19 mouse cellular contexts compared by ENCODE assay signal in the genomic region with DNA sequence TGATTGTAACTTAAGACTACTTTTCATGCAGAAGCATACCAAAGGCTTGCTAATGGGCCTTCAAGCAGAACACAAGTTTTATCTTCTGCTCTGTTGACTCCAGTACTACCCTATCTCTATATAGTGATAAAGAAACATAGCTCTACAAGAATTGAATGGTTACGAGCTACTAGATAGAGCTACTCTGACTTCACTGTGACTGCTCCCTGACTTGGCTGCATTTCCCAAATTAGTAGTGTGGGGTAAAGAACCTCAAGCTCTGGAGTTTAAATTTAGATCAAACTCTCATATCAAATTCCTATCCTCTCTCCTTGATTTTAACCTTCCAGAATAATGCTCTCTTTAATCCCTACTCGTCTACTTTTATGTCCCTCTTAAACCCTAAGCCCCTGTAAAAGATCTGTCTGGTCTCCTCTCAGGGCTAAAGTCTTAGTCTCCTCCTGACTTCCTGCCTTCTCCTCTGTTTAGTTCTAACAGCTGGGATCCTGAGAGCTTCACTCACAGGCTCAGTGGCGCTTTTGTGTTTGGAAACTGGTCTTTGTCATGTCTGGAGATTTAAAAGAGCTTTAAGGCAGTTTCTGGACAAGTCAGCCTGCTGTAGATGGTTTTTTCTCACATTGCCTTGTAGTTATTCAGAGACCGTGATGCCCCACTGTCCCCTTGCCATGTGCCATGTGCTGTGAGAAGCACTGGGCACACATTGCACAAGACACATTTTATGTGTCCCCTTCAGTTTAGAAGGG. TPM values are rescaled to one million over a fixed set of nuclear protein-coding genes. Genes with fewer than 3 reads are reported as not detected.
DNase-seq lines count a peak whose midpoint lies in the region; ATAC-seq and TF ChIP-seq lines count a peak whose summit lies in the region.
"Had no signal": no experiment of that assay in that cellular context is flagged by ENCODE, and none has a peak within 500 bp of the region (broad histone marks: within the 10 kb centered on the region; RNA-seq: fewer than 3 reads in every experiment).

No protein-coding gene starts in this region.

- peaks cover 3% of the 10 kb centered on the region; the same call in 1 of the 2 replicates for H3K9me3 ChIP-seq in heart, embryonic 10.5 days
- H3K9me3 ChIP-seq in lung, embryonic 15.5 days, result no peaks in the 10 kb centered on the region
- peaks cover 3% of the 10 kb centered on the region; the same call in 1 of the 2 replicates for H3K9me3 ChIP-seq in lung, postnatal 0 days (ENCODE audit: low read length)
- no peaks in the 10 kb centered on the region for H3K9me3 ChIP-seq in midbrain, postnatal 0 days (ENCODE audit: low read length)
- H3K9me3 ChIP-seq: liver, embryonic 15.5 days; neural tube, embryonic 15.5 days had no signal

- H3K4me1 ChIP-seq in heart, embryonic 10.5 days, result peaks cover 12% of the 10 kb centered on the region
- H3K4me1 ChIP-seq in lung, embryonic 15.5 days, result no peaks in the 10 kb centered on the region
- no peaks in the 10 kb centered on the region; the same call in 1 of the 2 replicates for H3K4me1 ChIP-seq in lung, adult 2 months (ENCODE audit: control insufficient read depth, insufficient read depth, low read length)
- no peaks in the 10 kb centered on the region for H3K4me1 ChIP-seq in lung, postnatal 0 days (ENCODE audit: insufficient read depth, low read depth, low read length)
- H3K4me1 ChIP-seq in midbrain, postnatal 0 days (ENCODE audit: insufficient read depth, low read length), result no peaks in the 10 kb centered on the region
- H3K4me1 ChIP-seq: forebrain, embryonic 12.5 days; hindbrain, embryonic 10.5 days; liver, embryonic 15.5 days; neural tube, embryonic 15.5 days had no signal

- no peak for DNase-seq in heart, embryonic 10.5 days (ENCODE audit: low spot score)
- DNase-seq in heart, postnatal 25 days (ENCODE audit: low spot score), result no peak
- no peak for DNase-seq in lung, adult 2 months
- peak; percentile 77 for DNase-seq in lung, postnatal 0 days (ENCODE audit: low spot score)
- DNase-seq in left cerebral cortex, postnatal 36 days (ENCODE audit: low spot score in 2 of 2), result no peak
- DNase-seq in midbrain, postnatal 0 days (ENCODE audit: low spot score), result no peak
- DNase-seq: cerebellum, adult 2 months; gastrocnemius, postnatal 14 days; kidney, adult 18-20 months; kidney, postnatal 10 days; layer of hippocampus, postnatal 36 days; midbrain, embryonic 14.5 days had no signal

- WGBS in heart, embryonic 10.5 days, result 39% methylated on average over 4 of the region's 4 CpGs
- WGBS in lung, embryonic 15.5 days, result 40% methylated on average over 4 of the region's 4 CpGs
- WGBS in lung, adult 2 months, result 69% methylated on average over 4 of the region's 4 CpGs
- 41% methylated on average over 4 of the region's 4 CpGs for WGBS in lung, postnatal 0 days
- 49% methylated on average over 4 of the region's 4 CpGs for WGBS in midbrain, postnatal 0 days

- no peak overlapping the region for H3K9ac ChIP-seq in lung, embryonic 15.5 days
- H3K9ac ChIP-seq in lung, postnatal 0 days (replicated peaks; ENCODE audit: low read depth), result no peak overlapping the region
- H3K9ac ChIP-seq in midbrain, postnatal 0 days (replicated peaks; ENCODE audit: low read length, poor library complexity, severe bottlenecking), result no peak overlapping the region
- H3K9ac ChIP-seq: forebrain, embryonic 12.5 days; liver, embryonic 15.5 days; neural tube, embryonic 15.5 days had no signal

- no peak for TF ChIP-seq CTCF in lung, adult 2 months (IDR thresholded peaks at IDR 0.05; ENCODE audit: insufficient read depth, low read length)
- no peak for TF ChIP-seq CTCF in lung, postnatal 0 days (IDR thresholded peaks at IDR 0.05)
- TF ChIP-seq CTCF in midbrain, postnatal 0 days (IDR thresholded peaks at IDR 0.05), result no peak

- no peaks in the 10 kb centered on the region for H3K36me3 ChIP-seq in heart, embryonic 10.5 days
- no peaks in the 10 kb centered on the region for H3K36me3 ChIP-seq in lung, embryonic 15.5 days
- no peaks in the 10 kb centered on the region for H3K36me3 ChIP-seq in lung, postnatal 0 days (ENCODE audit: insufficient read depth, low read length)
- no peaks in the 10 kb centered on the region for H3K36me3 ChIP-seq in midbrain, postnatal 0 days (ENCODE audit: insufficient read depth, low read length)
- H3K36me3 ChIP-seq: forebrain, embryonic 12.5 days; hindbrain, embryonic 10.5 days; liver, embryonic 15.5 days; neural tube, embryonic 15.5 days had no signal

- intact Hi-C loops in heart, postnatal 25 days (cut with DNase I), result no loop called here
- intact Hi-C loops in left cerebral cortex, postnatal 36 days (cut with DNase I), result no loop called here

- H3K27ac ChIP-seq in heart, embryonic 10.5 days, result peak overlapping the region; percentile 63; the same call in 1 of the 2 replicates
- H3K27ac ChIP-seq in lung, embryonic 15.5 days, result peak overlapping the region; percentile 69
- peak overlapping the region; percentile 52; the same call in 1 of the 2 replicates for H3K27ac ChIP-seq in lung, postnatal 0 days (ENCODE audit: low read length)
- no peak overlapping the region for H3K27ac ChIP-seq in midbrain, postnatal 0 days (ENCODE audit: low read depth, low read length)
- H3K27ac ChIP-seq: forebrain, embryonic 12.5 days; hindbrain, embryonic 10.5 days; hindbrain, postnatal 0 days; layer of hippocampus, adult 2 months; liver, embryonic 15.5 days; neural tube, embryonic 15.5 days had no signal

- TF ChIP-seq POLR2A in lung, adult 2 months (IDR thresholded peaks at IDR 0.05; ENCODE audit: borderline replicate concordance, extremely low read depth, low read depth, low read length), result no peak

- H3K27me3 ChIP-seq in heart, embryonic 10.5 days (ENCODE audit: insufficient read depth, poor library complexity, severe bottlenecking), result no peaks in the 10 kb centered on the region
- no peaks in the 10 kb centered on the region for H3K27me3 ChIP-seq in lung, embryonic 15.5 days
- no peaks in the 10 kb centered on the region for H3K27me3 ChIP-seq in lung, postnatal 0 days (replicated peaks; ENCODE audit: insufficient read depth, low read length)
- no peaks in the 10 kb centered on the region for H3K27me3 ChIP-seq in midbrain, postnatal 0 days (ENCODE audit: insufficient read depth, low read length)
- H3K27me3 ChIP-seq: forebrain, embryonic 12.5 days; liver, embryonic 15.5 days; neural tube, embryonic 15.5 days had no signal

- H3K4me3 ChIP-seq in heart, embryonic 10.5 days, result no peak overlapping the region
- no peak overlapping the region for H3K4me3 ChIP-seq in lung, embryonic 15.5 days
- H3K4me3 ChIP-seq in lung, adult 2 months (replicated peaks; ENCODE audit: extremely low read depth, low read depth, low read length), result no peak overlapping the region
- no peak overlapping the region for H3K4me3 ChIP-seq in lung, postnatal 0 days (ENCODE audit: low read depth, low read length)
- H3K4me3 ChIP-seq in midbrain, postnatal 0 days (ENCODE audit: low read depth, low read length), result no peak overlapping the region
- H3K4me3 ChIP-seq: forebrain, embryonic 12.5 days; hindbrain, embryonic 10.5 days; layer of hippocampus, adult 2 months; liver, embryonic 15.5 days; neural tube, embryonic 15.5 days had no signal

- ATAC-seq in lung, embryonic 15.5 days (ENCODE audit: borderline replicate concordance, extremely low read depth, low FRiP score, low TSS enrichment), result peak; percentile 73; the same call in 1 of the 2 replicates
- ATAC-seq in lung, postnatal 0 days, result peak; percentile 61
- ATAC-seq in midbrain, postnatal 0 days (ENCODE audit: low FRiP score), result no peak
- ATAC-seq: hindbrain, postnatal 0 days had no signal

- TF ChIP-seq EP300 in lung, postnatal 0 days (IDR thresholded peaks at IDR 0.05), result no peak

- no peak overlapping the region for H3K4me2 ChIP-seq in lung, embryonic 15.5 days
- no peak overlapping the region for H3K4me2 ChIP-seq in lung, postnatal 0 days (replicated peaks; ENCODE audit: low read depth, low read length)
- H3K4me2 ChIP-seq in midbrain, postnatal 0 days (ENCODE audit: low read depth, low read length, poor library complexity, severe bottlenecking), result no peak overlapping the region
- H3K4me2 ChIP-seq: forebrain, embryonic 12.5 days; liver, embryonic 15.5 days; neural tube, embryonic 15.5 days had no signal

RNA-seq across cellular contexts. Expression of a gene that starts 22.2 kb away (rescaled TPM):
- 54.5 and 60.2 TPM in 2 replicates for polyA plus RNA-seq in heart, embryonic 10.5 days (2016; fragmentation: Nextera tagmentation; extraction: Ambion mirVana)
- total RNA-seq in heart, postnatal 25 days (2021), result 100 to 1,000 TPM; 114 to 132 TPM
- 37.0 and 42.4 TPM in 2 replicates for polyA plus RNA-seq in lung, embryonic 15.5 days (2015; fragmentation: Nextera tagmentation; extraction: Ambion mirVana)
- 14.1 and 16.4 TPM in 2 replicates for polyA plus RNA-seq in lung, adult 2 months (2012; rRNA removed)
- 23.6 and 32.6 TPM in 2 replicates for polyA plus RNA-seq in lung, postnatal 0 days (2015; fragmentation: Nextera tagmentation; extraction: Ambion mirVana)
- 10 to 100 TPM; 68.4 to 83.6 TPM for total RNA-seq in left cerebral cortex, postnatal 36 days (2021)
- total RNA-seq in midbrain, postnatal 0 days (2014; rRNA removed), result 40.3 and 48.0 TPM in 2 replicates
- polyA plus RNA-seq in midbrain, postnatal 0 days (2015; fragmentation: Nextera tagmentation; extraction: Ambion mirVana), result 12.9 and 15.6 TPM in 2 replicates
